Mouse (Mus musculus) right cerebral cortex, postnatal 10 days (tissue): ENCODE results near the gene Iba57.
"Not testable (repeated sequence)": the region's sequence is repeated elsewhere in the genome, so short reads cannot be mapped to it uniquely, and the experiment has no call there.

ENCODE experiments used
- DNase-seq, 2 experiments: peaks; one replicate each; pipeline ENCODE4 v3.0.0; 2021; ENCODE audit warnings: low spot score in 2 of 2

The Iba57 gene

DNA sequence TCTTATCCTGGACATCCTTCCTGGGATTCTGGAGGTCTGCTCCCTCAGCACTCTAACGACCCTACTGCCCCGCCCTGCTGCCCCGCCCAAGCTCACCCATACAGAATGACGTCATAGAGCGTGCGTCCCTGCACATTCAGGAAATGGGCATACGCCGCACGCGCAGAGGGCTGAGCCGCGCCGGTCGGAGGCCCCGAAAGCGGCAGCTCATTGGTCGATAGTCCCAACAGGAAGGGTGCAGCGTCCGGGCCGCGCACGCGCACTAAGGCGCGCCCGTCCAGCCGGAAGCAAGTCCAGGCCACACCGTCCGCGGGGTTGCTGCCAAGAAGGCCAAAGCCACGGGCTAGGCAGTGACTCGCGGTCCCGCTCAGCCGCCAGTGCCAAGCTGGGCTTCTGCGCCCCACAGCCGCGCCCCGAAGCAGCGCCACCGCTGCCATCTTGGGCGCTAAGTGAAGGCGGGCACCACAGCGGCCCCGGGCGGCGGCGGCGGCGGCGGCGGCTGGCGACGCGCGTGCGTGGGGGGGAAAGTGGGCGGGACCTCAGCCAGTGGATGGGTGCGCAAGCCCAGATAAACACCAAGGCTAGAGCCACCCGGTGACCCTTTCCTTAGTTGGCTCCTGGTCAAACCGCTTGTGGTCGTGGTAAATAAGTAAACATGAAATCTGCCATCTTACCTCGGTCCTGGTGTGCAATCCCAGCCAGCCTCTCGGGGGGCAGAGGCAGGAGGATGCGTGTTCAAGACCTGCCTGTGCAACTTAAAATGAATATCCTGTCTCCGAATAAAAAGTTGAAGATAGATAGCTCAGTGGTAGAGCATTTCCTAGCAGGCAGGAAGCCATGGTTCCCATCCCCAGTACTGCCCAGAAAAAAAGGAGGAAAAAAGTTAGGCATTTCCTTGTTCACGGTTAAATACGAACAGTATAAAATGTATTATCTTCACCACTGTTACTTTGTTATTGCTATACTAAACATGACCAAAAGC lies at the start of gene Iba57:
Gene Iba57 (minus strand): TSS at position 485 of the 982 bp plus-strand sequence.
- peak; percentile 99 for DNase-seq

DNA sequence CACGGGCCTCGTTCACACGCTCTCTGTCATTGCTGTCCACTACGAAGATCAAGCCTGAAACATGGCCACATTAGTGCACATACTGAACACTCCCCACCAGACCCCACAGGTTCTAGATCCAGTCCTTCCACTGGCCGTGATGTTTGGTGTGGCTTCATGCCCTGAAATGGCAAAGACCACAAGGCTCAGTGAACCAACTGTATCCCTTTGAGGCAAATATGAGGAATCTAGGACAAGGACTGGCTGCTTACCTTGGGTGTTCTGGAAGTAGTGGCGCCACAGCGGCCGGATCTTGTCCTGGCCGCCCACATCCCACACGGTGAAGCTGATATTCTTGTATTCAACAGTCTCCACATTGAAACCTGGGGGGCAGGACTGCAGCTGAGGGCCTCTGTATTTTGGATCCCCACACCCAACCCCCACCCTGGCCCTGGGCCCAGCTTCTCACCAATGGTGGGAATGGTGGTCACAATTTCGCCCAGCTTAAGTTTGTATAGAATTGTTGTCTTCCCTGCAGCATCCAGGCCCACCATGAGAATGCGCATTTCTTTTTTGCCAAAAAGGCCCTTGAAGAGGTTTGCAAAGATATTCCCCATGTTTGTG lies 49.5 kb upstream of the Iba57 start:
- DNase-seq = no peak

DNA sequence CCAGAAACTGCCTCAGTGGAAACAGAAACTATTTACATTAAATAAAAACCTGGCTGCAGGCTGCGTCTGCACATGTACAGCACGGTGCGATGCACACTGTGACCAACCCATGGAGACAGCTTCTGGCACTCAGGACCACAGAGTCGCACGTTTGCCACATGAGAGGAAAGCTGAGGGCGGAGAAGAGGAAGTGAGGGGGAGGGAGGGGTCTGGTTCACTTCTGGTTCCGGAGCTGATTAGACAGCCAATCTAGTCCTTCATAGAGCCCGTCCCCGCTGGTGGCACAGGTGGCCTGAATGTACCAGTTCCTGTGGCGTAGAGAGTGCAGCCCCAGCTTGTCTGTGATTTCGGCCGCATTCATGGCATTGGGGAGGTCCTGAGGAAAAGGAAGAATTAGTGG lies 48.8 kb upstream of the Iba57 start:
- DNase-seq = not testable (repeated sequence)

DNA sequence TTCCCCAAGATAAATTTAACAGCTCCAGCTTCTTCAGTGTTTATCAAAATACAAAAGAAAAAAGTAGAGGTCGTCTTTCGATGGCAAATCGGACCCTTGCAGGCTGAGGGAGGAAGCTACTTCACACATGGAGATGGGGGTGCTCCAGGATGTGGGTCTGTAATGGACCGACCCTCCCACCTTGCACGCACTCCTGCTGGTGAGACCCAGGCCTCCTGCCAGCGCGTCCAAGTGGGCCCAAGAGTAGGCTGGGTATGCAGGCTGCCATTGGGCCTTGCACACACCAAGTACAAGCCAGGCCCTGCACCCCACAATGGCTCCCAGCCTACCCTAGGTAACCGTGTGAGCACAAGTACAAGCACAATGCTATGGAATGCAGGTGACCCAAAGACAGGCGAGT lies 48.0 kb upstream of the Iba57 start:
- DNase-seq = not testable (repeated sequence)

DNA sequence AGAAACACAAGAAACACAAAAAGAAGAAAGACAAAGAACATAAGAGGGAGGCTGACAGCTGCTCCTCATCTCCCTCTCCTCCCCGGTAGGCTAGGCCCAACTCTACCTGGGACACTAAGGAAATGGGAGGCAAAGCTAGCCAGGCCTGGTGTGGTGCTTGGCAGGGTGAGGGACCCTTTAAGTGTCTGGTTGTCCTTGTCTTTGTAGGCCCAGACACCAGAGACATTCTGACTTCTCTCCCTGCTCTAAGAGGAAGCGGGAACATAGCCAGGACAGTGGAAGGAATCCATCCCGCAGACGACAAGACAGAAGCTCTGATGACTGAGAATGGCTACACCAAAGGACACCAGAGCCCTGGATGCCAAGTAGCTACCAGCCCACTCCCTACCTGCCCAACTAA lies 46.5 kb upstream of the Iba57 start:
- DNase-seq = no peak

DNA sequence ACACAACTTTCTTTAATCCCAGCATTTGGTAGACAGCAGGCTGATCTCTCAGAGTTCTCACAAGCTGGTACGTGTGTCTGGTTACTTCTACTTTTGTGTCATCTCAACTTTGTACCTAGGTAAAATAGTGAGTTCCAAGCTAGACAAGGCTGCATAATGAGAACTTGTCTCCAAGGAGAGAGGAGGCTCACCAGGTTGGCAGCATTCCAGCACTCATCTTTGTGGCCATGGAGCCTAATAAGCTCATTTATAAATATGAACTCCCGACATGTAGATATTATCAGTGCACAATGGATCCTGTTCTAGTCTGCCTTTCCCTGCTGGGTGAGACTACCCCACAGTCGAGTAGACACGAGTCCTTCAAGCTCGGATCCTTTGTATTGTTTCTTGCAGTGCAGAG lies 46.0 kb upstream of the Iba57 start:
- no peak for DNase-seq

DNA sequence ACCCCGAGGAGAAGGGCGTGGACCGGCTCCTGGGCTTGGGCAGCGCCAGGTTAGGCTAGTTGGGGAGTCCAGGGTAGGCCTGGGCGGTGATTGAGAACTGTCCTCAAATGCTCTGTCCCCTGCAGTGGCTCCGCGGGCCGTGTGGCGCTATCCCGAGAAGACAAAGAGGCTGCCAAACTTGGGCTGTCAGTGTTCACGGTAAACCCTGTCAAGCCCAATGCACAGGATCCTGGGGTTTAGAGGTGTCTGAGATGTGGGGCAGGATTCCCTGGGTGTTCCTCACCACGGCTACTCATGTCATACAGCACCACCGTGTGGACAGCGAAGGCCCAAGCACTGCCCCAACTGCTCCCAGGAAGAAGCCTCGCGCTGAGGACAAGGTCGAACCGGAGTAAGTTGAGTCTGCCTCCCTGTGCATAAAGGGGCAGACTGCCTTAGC lies 45.5 kb upstream of the Iba57 start:
- DNase-seq = peak; percentile 78 to 79

DNA sequence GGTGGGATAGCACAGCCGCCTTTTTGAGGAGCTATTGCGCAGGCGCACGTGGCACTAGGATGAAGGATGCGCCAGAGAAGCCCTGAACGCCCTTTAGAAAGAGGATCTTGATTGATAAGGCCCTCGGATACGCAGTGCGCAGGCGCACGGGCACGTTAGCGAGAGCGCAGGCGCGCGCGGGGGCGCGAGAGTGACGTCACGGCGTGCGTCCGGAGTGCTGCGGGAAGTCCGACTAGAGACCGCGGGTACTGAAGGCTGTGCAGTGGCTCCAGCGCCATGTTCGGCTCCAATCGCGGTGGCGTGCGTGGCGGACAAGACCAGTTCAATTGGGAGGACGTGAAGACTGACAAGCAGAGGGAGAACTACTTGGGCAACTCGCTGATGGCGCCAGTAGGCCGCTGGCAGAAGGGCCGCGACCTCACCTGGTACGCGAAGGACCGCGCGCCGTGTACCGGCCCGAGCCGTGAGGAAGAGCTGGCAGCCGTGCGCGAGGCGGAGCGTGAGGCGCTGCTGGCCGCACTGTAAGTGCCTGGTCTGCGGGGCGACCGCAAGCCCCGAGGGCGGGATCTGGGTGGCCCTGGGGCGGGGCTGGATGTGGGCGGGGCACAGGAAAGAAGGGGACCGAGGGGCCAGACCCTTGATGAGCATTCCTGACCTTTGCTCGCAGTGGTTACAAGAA lies 44.8 kb upstream of the Iba57 start, which contains the start of gene 2310033P09Rik:
Gene 2310033P09Rik (plus strand): TSS at position 169 of the 679 bp plus-strand sequence.
- peak; percentile 96 to 97 for DNase-seq

DNA sequence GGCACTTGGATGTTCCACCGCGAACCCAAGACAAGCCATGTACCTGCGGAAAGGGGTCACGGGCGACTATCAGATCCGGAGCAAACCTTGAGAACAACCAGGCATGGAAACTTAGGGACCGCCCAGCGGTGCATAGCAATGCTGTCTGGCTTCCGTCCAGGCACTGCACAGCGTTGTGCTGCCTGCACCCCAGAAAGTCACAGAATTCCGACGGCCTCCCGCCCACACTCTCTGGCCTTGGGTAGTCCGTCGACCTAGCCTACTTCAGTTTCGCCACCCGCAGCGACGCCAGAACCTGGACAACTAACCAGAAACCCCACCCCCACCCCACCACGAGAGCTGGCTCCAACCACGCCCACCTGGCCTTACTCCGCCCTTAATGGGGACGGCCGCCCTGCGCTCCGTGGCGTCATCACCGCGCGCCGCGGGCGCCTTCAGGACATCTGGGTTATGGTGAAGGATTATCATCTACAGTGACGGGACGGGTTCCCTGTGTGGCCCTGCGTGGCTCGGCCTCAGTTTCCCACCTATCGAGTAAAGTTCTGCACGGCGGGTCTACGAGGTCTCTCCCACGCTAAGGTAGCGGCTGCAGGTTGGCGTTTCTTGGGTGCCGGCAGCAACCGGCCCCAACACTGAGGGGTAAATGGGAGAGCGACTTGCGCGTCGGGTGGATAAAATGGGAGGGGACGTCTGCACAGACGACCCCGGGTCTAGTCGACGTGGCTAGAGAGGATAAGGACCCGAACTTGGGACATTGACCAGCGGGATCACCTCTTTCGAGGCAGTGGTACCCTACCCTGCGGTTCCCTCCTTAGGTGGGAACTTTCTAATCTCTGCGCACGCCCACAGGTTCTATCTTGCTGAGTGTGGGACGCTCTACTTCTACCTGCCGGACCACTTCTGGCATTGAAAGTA lies 38.8 kb upstream of the Iba57 start, which contains the start of gene Mrpl55:
Gene Mrpl55 (plus strand): TSS at position 406 of the 915 bp plus-strand sequence.
- DNase-seq = peak; percentile 96 to 97

DNA sequence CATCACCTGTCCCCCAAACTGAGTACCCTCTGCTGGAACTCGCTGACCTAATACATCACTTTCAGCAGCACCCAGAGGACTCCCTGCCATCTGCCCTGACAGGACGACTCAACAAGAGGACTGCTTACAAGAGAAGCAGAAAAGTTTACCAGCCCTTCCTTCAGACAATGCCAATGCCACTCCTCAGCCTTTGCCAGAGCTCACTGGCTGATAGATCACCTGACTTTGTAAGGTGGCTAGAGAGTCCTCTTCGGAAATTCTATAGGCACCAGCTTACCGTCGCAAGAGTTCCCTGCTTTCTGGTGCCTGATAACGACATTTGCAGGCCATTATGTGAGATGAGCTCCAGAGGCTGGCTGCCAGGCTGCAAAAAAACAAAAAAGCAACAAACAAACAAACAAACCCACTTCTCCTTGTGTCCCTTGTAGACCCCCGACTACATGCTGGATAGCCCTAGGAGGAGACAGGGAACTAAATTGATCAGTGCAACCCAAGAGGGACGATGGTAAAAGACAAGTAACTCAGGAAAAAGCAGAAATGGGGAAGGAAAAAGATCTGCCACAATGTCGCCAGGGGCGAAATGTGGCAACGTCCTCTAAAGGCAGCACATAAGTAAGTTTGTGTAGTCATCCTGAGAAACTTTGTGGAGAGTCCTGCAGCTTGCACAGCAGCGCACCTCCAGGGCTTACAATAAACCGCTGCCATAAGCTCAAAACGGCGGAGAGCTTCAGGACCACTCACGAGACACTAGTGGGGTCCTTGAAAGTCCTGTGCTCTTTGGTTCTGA lies 37.9 kb upstream of the Iba57 start:
- DNase-seq = no peak

DNA sequence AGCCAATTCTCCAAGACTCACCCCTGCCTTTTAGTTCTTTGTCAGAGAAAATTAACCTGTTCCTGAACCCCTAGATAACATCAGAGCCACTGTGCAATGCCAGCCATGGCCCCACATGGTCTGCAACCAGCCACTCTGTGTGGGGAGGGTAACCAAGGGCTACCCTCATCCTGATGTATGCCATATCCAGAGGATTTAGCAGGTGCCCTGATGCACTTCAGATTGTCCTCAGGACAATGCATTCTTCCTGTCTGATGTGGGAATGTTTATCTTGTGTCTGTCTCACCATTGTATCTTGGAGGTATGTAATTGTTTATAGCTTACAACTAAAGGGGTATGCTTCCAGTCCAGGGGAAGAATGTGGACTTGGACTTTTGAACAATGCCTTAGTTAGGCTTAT lies 32.7 kb upstream of the Iba57 start:
- no peak for DNase-seq

DNA sequence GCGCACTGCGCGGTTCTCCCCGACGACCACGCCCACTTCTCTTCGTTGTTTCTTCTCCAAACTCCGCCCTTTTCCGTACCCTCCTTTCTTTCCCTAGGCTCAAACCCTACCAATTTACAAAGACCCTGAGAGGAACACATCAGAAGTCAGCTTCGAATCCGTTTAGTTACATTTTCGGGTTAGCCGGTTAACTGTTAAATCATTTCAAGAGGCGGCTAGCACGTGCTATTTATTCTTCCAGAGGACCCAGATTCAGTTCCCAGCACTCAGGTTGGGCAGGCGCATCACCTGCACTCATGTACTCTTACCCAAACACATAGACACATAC lies 28.5 kb upstream of the Iba57 start, which contains the start of gene Guk1:
Gene Guk1 (minus strand): TSS at position 154 of the 328 bp plus-strand sequence.
- no peak for DNase-seq

DNA sequence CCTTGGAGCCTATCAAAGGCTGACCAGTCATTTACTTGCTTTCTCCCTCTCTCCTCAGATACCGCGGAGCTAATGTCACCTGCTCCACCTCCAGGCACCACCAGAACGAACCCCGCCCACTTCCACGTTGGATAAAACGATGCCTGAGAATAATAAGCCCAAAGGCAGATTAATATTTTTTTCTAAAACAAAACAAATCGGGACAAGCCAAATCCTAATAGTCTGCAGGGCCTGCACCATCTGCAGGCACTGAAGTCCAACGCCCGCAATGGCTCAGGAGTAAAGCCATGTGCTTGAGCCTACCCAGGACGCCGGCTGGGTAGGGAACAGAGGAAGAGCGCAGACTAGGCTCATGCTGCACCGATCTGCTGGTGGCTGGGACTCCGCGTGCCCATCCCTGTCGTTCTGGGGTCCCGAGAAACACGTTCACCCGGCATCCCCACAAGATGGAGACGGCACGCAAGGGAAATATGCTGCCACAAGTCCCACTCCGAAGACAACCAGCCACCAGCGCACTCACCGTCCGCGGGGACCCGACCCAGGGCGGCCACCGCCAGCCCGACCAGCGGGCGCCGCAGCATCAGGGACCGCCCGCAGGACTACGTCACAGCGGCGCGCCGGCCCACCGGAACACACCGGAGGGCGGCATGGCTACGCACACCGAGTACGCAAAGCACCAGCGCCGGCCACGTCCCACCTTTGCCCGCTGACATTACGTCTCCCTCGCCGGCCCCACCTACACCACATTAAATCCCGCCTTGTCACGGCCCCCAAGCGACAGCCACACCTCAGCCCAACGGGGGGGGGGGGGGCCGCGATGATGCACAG lies 27.9 kb upstream of the Iba57 start:
- peak; percentile 95 to 97 for DNase-seq

DNA sequence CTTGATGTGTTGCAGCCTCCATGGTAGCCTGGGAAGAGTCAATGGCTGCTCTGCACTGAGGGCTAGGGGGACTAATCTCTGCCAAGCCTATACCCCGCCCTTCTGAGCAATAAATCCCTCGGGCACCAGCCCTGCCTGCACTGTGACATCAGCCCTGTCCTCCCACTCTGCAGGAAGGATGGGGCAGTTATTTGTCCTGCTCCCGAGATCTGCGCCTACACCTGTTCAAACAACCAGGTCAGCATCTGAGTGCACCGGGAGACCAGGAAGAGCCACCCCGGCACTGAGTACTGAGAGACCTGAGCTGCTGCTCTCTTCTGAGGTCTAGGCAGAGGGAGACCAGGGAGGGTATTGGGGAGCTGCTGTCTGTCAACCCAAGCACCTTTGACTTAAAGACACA lies 24.2 kb upstream of the Iba57 start:
- DNase-seq = no peak

DNA sequence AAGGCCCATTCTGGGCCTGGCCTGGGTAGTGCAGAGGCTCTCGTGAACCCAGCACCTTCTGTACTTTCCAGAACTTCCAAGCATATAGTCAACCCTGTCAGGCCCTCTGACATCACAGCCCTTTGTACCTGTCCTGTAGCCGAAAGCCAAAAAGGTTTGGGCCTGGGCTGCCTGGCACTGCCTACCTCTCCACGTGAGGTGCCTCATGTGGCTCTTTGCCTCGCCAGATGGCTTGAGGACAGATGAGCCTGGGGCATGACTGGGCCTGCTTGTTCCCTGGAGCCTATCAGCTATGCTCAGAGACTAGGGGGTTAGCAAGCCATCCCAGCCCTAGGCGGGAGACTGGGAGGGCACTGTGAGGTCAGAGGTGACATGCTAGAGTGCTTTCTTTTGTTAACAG lies 22.0 kb upstream of the Iba57 start:
- no peak for DNase-seq

DNA sequence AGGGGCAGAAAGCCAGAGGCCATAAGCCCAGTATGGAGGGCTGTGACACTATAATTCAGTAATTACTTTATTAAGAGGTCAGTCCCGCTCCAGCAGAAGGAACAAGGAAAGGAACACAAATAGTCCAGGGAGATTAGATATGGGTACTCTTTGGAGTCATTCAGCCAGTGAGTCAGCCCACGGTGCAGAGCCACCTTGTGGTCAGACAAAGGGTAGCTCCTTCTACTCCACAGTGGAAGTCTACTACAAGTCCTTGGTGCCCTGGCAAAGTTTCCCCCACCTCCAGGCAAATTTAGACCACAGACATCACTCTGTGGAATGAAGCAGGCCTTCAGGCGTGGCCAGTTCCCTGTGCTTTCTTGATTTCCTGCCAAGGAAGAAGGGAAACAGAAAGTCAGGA lies 20.3 kb upstream of the Iba57 start:
- DNase-seq = peak; percentile 64 to 71

DNA sequence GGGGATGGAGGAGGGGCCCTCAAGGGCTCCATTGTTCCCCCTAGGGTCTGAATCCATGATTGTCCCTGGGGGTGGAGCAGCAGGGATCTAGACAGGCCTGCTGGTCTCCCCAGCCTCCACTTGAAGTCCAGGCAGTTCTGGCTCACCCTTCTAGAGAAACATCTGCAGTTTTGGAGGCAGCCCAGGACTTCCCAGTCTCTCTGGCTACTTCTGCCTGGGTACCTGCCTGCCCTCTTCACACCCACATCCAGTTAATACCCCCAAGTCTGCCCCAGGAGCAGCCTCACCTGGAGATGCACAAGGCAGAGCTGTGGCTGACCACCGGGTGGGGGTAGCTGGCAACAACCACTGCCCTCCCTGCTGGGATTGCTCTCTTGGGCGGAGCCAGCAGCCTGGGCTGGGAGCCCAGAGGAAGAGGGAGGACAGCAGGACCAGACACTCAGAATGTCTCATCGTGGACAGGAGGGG lies 19.4 kb upstream of the Iba57 start, which contains the start of gene Gjc2:
Gene Gjc2 (minus strand): TSS at position 350 of the 468 bp plus-strand sequence.
- no peak for DNase-seq

DNA sequence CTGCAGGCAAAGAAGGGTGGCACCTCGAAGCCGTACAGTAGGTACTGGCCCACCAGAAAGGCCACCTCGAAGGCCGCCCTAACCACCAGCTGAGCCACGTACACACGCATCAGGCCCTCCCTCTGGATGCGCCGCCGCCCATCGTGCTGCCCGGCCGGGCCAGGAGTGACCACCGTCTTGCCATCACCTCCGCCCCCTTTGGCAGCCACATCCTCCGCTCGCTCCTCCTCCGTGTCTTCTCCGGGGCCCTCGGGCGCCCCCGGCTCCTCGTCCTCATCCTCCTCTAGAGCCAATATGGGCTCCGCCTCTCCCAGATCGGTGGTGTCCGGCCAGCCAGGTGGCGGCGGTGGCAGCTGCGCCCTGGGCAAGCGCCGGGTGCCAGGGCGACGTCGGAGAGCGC lies 13.4 kb upstream of the Iba57 start:
- no peak for DNase-seq

DNA sequence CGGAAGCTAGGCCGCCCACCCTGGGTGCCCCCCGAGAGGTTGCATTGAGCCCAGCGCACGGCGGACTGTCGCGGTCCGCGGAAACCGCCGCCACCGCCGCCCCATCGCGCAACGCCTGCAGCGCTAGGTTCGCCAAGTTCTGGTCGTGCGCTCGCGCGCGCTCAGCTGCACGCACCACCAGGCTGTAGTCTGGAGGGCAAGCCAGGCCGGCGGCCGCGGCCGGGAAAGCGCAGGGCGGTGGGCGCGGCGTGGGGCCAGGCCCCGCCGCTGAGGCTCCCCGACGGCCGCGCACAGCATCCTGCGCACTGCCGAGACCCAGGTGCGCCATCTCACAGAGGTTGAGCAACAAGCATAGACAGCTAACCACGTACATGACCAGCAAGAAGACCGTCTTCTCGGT lies 12.9 kb upstream of the Iba57 start:
- DNase-seq = no peak
